ENCODE assay signal across 8 mouse cellular contexts in genomic region chr7:28371514-28371989, GRCm38 (mm10). TPM values are rescaled to one million over a fixed set of nuclear protein-coding genes. Genes with fewer than 3 reads are reported as not detected.
DNase-seq lines count a peak whose midpoint lies in the region; ATAC-seq and TF ChIP-seq lines count a peak whose summit lies in the region.

No protein-coding gene starts in this region.

- peak overlapping the region; percentile 77 for H3K4me3 ChIP-seq in intestine, embryonic 15.5 days (replicated peaks)
- peak overlapping the region; percentile 82 for H3K4me3 ChIP-seq in liver, postnatal 0 days (ENCODE audit: low read depth, low read length)
- H3K4me3 ChIP-seq in olfactory bulb, adult 2 months (ENCODE audit: insufficient read depth, low read depth, low read length), result peak overlapping the region; percentile 52

- no peaks in the 10 kb centered on the region for H3K9me3 ChIP-seq in intestine, embryonic 15.5 days
- no peaks in the 10 kb centered on the region for H3K9me3 ChIP-seq in liver, postnatal 0 days (ENCODE audit: low read length)

- TF ChIP-seq CTCF in liver, postnatal 0 days (IDR thresholded peaks at IDR 0.05; ENCODE audit: low read depth), result no peak
- no peak for TF ChIP-seq CTCF in olfactory bulb, adult 2 months (IDR thresholded peaks at IDR 0.05; ENCODE audit: insufficient read depth, low read depth, low read length)

- WGBS in intestine, embryonic 15.5 days, result under 1% methylated on average over 43 of the region's 43 CpGs
- WGBS in liver, postnatal 0 days (ENCODE audit: insufficient replicate concordance), result 2% methylated on average over 39 of the region's 43 CpGs
- 2% methylated on average over 42 of the region's 43 CpGs for WGBS in olfactory bulb, adult 2 months

- peaks cover 40% of the 10 kb centered on the region for H3K4me1 ChIP-seq in intestine, embryonic 15.5 days (replicated peaks)
- peaks cover 43% of the 10 kb centered on the region for H3K4me1 ChIP-seq in liver, postnatal 0 days (ENCODE audit: insufficient read depth)
- H3K4me1 ChIP-seq in olfactory bulb, adult 2 months (ENCODE audit: control insufficient read depth, insufficient read depth, low read length), result peaks cover 16% of the 10 kb centered on the region

- peaks cover 21% of the 10 kb centered on the region for H3K36me3 ChIP-seq in intestine, embryonic 15.5 days
- 0 out of 2 replicates have a peak, but pooled peaks cover 3% of the 10 kb centered on the region for H3K36me3 ChIP-seq in liver, postnatal 0 days (replicated peaks; ENCODE audit: insufficient read depth, low read length)

- DNase-seq in A20 (ENCODE audit: low read depth, low spot score), result peak; percentile 60
- DNase-seq in adrenal gland, postnatal 36 days, result peak; percentile 63 to 68
- peak; percentile 83 for DNase-seq in gastrocnemius, postnatal 25 days
- peak; percentile 55 for DNase-seq in liver, postnatal 0 days
- DNase-seq in urinary bladder, postnatal 25 days (ENCODE audit: low spot score), result peak; percentile 47
- no peak for DNase-seq in left cerebral cortex, adult 18-20 months (ENCODE audit: low spot score in 2 of 2)

- peak overlapping the region; percentile 94 for H3K27ac ChIP-seq in intestine, embryonic 15.5 days
- H3K27ac ChIP-seq in liver, postnatal 0 days (ENCODE audit: low read depth), result peak overlapping the region; percentile 94
- H3K27ac ChIP-seq in olfactory bulb, adult 2 months (ENCODE audit: insufficient read depth, low read depth, low read length), result no peak overlapping the region

- no peak for TF ChIP-seq POLR2A in olfactory bulb, adult 2 months (IDR thresholded peaks at IDR 0.05; ENCODE audit: insufficient read depth, low read depth, low read length)

- H3K9ac ChIP-seq in intestine, embryonic 15.5 days, result peak overlapping the region; percentile 90
- peak overlapping the region; percentile 82 for H3K9ac ChIP-seq in liver, postnatal 0 days (replicated peaks)

- H3K4me2 ChIP-seq in intestine, embryonic 15.5 days (replicated peaks), result peak overlapping the region; percentile 81
- H3K4me2 ChIP-seq in liver, postnatal 0 days (ENCODE audit: low read depth, low read length), result peak overlapping the region; percentile 96

- ATAC-seq in intestine, embryonic 15.5 days, result no peak
- ATAC-seq in liver, postnatal 0 days, result no peak

- H3K27me3 ChIP-seq in intestine, embryonic 15.5 days (replicated peaks), result no peaks in the 10 kb centered on the region
- no peaks in the 10 kb centered on the region for H3K27me3 ChIP-seq in liver, postnatal 0 days (ENCODE audit: insufficient read depth, low read length)

- TF ChIP-seq EP300 in liver, postnatal 0 days (IDR thresholded peaks at IDR 0.05; ENCODE audit: low read depth), result no peak

RNA-seq across cellular contexts. Expression of gene Plekhg2, which starts 0.8 kb away (rescaled TPM):
- 10 to 100 TPM; 19.0 to 27.2 TPM for total RNA-seq in adrenal gland, postnatal 36 days (2021)
- total RNA-seq in gastrocnemius, postnatal 25 days (2021), result 1 to 10 TPM; 4.7 to 7.3 TPM
- 40.2 and 41.7 TPM in 2 replicates for polyA plus RNA-seq in intestine, embryonic 15.5 days (2015; fragmentation: Nextera tagmentation; extraction: Ambion mirVana)
- 2.8 and 3.9 TPM in 2 replicates for polyA plus RNA-seq in liver, postnatal 0 days (2015; fragmentation: Nextera tagmentation; extraction: Ambion mirVana)
- not detected in 2 replicates for polyA plus RNA-seq in olfactory bulb, adult 2 months (2012; ENCODE audit: insufficient read depth, insufficient read length, low replicate concordance, missing spikeins)
- total RNA-seq in left cerebral cortex, adult 18-20 months (2021), result 1 to 10 TPM; 4.8 to 5.2 TPM

RNA-seq across cellular contexts. Expression of gene Zfp36, which starts 8.5 kb away (rescaled TPM):
- 10 to 100 TPM; 19.0 to 26.1 TPM for total RNA-seq in adrenal gland, postnatal 36 days (2021)
- 1 to 10 TPM; 7.3 to 7.6 TPM for total RNA-seq in gastrocnemius, postnatal 25 days (2021)
- polyA plus RNA-seq in intestine, embryonic 15.5 days (2015; fragmentation: Nextera tagmentation; extraction: Ambion mirVana), result 27.2 and 28.1 TPM in 2 replicates
- polyA plus RNA-seq in liver, postnatal 0 days (2015; fragmentation: Nextera tagmentation; extraction: Ambion mirVana), result 13.5 and 21.1 TPM in 2 replicates
- not detected in 2 replicates for polyA plus RNA-seq in olfactory bulb, adult 2 months (2012; ENCODE audit: insufficient read depth, insufficient read length, low replicate concordance, missing spikeins)
- total RNA-seq in left cerebral cortex, adult 18-20 months (2021), result 1 to 10 TPM; 1.4 to 2.3 TPM

RNA-seq across cellular contexts. Expression of gene Med29, which starts 21.0 kb away (rescaled TPM):
- total RNA-seq in adrenal gland, postnatal 36 days (2021), result 10 to 100 TPM; 33.6 to 47.4 TPM
- 10 to 100 TPM; 19.6 to 20.2 TPM for total RNA-seq in gastrocnemius, postnatal 25 days (2021)
- 48.3 and 50.0 TPM in 2 replicates for polyA plus RNA-seq in intestine, embryonic 15.5 days (2015; fragmentation: Nextera tagmentation; extraction: Ambion mirVana)
- polyA plus RNA-seq in liver, postnatal 0 days (2015; fragmentation: Nextera tagmentation; extraction: Ambion mirVana), result 18.0 and 18.6 TPM in 2 replicates
- polyA plus RNA-seq in olfactory bulb, adult 2 months (2012; ENCODE audit: insufficient read depth, insufficient read length, low replicate concordance, missing spikeins), result not detected in 2 replicates
- total RNA-seq in left cerebral cortex, adult 18-20 months (2021), result 10 to 100 TPM; 20.3 to 22.0 TPM

RNA-seq across cellular contexts. Expression of gene Rps16, which starts 21.1 kb away (rescaled TPM):
- total RNA-seq in adrenal gland, postnatal 36 days (2021), result 1,000 to 10,000 TPM; 1,072 to 1,115 TPM
- 100 to 1,000 TPM; 361 to 390 TPM for total RNA-seq in gastrocnemius, postnatal 25 days (2021)
- 1,085 and 1,147 TPM in 2 replicates for polyA plus RNA-seq in intestine, embryonic 15.5 days (2015; fragmentation: Nextera tagmentation; extraction: Ambion mirVana)
- polyA plus RNA-seq in liver, postnatal 0 days (2015; fragmentation: Nextera tagmentation; extraction: Ambion mirVana), result 653 and 673 TPM in 2 replicates
- 767 TPM in 1 of 2 replicates, not detected in the other for polyA plus RNA-seq in olfactory bulb, adult 2 months (2012; ENCODE audit: insufficient read depth, insufficient read length, low replicate concordance, missing spikeins)
- total RNA-seq in left cerebral cortex, adult 18-20 months (2021), result 100 to 1,000 TPM; 462 to 497 TPM

RNA-seq across cellular contexts. Expression of gene Paf1, which starts 21.2 kb away (rescaled TPM):
- 10 to 100 TPM; 67.3 to 77.7 TPM for total RNA-seq in adrenal gland, postnatal 36 days (2021)
- total RNA-seq in gastrocnemius, postnatal 25 days (2021), result 10 to 100 TPM; 24.9 to 29.4 TPM
- polyA plus RNA-seq in intestine, embryonic 15.5 days (2015; fragmentation: Nextera tagmentation; extraction: Ambion mirVana), result 70.8 and 78.9 TPM in 2 replicates
- polyA plus RNA-seq in liver, postnatal 0 days (2015; fragmentation: Nextera tagmentation; extraction: Ambion mirVana), result 16.9 and 21.1 TPM in 2 replicates
- polyA plus RNA-seq in olfactory bulb, adult 2 months (2012; ENCODE audit: insufficient read depth, insufficient read length, low replicate concordance, missing spikeins), result 1,326 TPM in 1 of 2 replicates, not detected in the other
- 10 to 100 TPM; 54.8 to 59.0 TPM for total RNA-seq in left cerebral cortex, adult 18-20 months (2021)

Comparison
In these comparisons a context has a peak if more than half of its experiments do, and no peak if none do; other contexts are left out.
1. DNase-seq: peak in A20 (single experiment), adrenal gland, postnatal 36 days (2 of 2), gastrocnemius, postnatal 25 days (single experiment), liver, postnatal 0 days (single experiment) and urinary bladder, postnatal 25 days (single experiment); none in left cerebral cortex, adult 18-20 months (0 of 2).
2. Peak in every context shown above with its lines, with median percentiles within 50 percentile points of each other: H3K4me3 ChIP-seq.